Mouse (Mus musculus) inflammation-experienced regulatory T-cells, adult 6 months (primary cell): Measurements from ENCODE around the gene Abhd6. TPM values are rescaled to one million over a fixed set of nuclear protein-coding genes. Genes with fewer than 3 reads are reported as not detected.

Source experiments
- ATAC-seq: one replicate; pipeline ENCODE4 v1.8.0; 2017
- polyA plus RNA-seq, 3 experiments: library from polyadenylated mRNA; unstranded; fragments of 100-300 nt; shearing (Covaris generic); gene quantifications; one replicate each; pipeline ENCODE4 v1.2.1; 2017

Gene Abhd6
- polyA plus RNA-seq, 3 experiments from 2014 or later: 22.1 to 32.7 (median 24.1) TPM

GRCm38 (mm10) chr14:8032087-8032944 is 29.6 kb downstream of the Abhd6 start:
- no peak for ATAC-seq

- no peak for ATAC-seq
Measured at GRCm38 (mm10) chr14:8034561-8034960, 31.9 kb downstream of the Abhd6 start.

GRCm38 (mm10) chr14:8035951-8036350 is 33.2 kb downstream of the Abhd6 start:
- ATAC-seq: no peak

GRCm38 (mm10) chr14:8036406-8036805 is 33.7 kb downstream of the Abhd6 start:
- ATAC-seq: no peak

- no peak for ATAC-seq
Measured at GRCm38 (mm10) chr14:8038150-8038549, 35.4 kb downstream of the Abhd6 start.

- no peak for ATAC-seq
Measured at GRCm38 (mm10) chr14:8038791-8039448, 36.2 kb downstream of the Abhd6 start.

- no peak for ATAC-seq
Measured at GRCm38 (mm10) chr14:8040179-8040578, 37.5 kb downstream of the Abhd6 start.

GRCm38 (mm10) chr14:8040911-8041678 is 38.4 kb downstream of the Abhd6 start:
- ATAC-seq: no peak

GRCm38 (mm10) chr14:8042120-8042519 is 39.4 kb downstream of the Abhd6 start:
- no peak for ATAC-seq

GRCm38 (mm10) chr14:8042577-8042976 is 39.9 kb downstream of the Abhd6 start:
- no peak for ATAC-seq

- peak; percentile 45 for ATAC-seq
Measured at GRCm38 (mm10) chr14:8044330-8044729, 41.6 kb downstream of the Abhd6 start.

- ATAC-seq: peak; percentile 84
Measured at GRCm38 (mm10) chr14:8044786-8045185, 42.1 kb downstream of the Abhd6 start.

- peak; percentile 44 for ATAC-seq
Measured at GRCm38 (mm10) chr14:8045187-8045846, 42.6 kb downstream of the Abhd6 start.

GRCm38 (mm10) chr14:8046839-8047238 is 44.1 kb downstream of the Abhd6 start:
- ATAC-seq: no peak

GRCm38 (mm10) chr14:8049334-8049733 is 46.6 kb downstream of the Abhd6 start:
- ATAC-seq: no peak

- ATAC-seq: no peak
Measured at GRCm38 (mm10) chr14:8051869-8052268, 49.2 kb downstream of the Abhd6 start.

GRCm38 (mm10) chr14:8052661-8053060 is 50.0 kb downstream of the Abhd6 start:
- ATAC-seq: no peak

GRCm38 (mm10) chr14:8054310-8055102 is 51.8 kb downstream of the Abhd6 start:
- no peak for ATAC-seq

GRCm38 (mm10) chr14:8056076-8056475 is 53.4 kb downstream of the Abhd6 start:
- ATAC-seq: no peak

GRCm38 (mm10) chr14:8059938-8060337 is 57.2 kb downstream of the Abhd6 start:
- ATAC-seq: no peak

GRCm38 (mm10) chr14:8062076-8062475 is 59.4 kb downstream of the Abhd6 start:
- no peak for ATAC-seq
